ENCODE assay signal across 26 mouse cellular contexts in the genomic region with DNA sequence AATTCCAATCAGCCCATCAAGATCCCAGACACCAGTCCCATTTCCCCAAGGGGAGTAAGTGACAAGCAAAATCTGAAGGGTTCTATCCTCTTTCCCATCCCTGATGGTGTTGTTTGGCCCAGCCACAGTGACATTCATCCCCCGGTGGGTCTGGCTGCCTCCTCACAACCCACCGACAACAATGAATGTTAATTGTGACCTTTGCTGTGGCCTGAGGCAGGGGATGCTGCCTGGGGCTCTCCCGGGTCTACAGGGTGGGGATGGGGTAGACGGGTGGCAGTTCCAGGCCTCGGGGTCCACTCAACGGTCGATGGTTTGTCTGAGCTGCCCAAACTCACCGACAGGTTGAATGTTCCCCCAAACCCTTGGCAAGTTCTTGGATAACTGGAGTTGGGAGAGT. TPM values are rescaled to one million over a fixed set of nuclear protein-coding genes. Genes with fewer than 3 reads are reported as not detected.
DNase-seq lines count a peak whose midpoint lies in the region; ATAC-seq and TF ChIP-seq lines count a peak whose summit lies in the region.
"Had no signal": no experiment of that assay in that cellular context is flagged by ENCODE, and none has a peak within 500 bp of the region (broad histone marks: within the 10 kb centered on the region; RNA-seq: fewer than 3 reads in every experiment).

No protein-coding gene starts in this region.

- H3K27me3 ChIP-seq in forebrain, embryonic 14.5 days (replicated peaks; ENCODE audit: control insufficient read depth, insufficient read depth, low read length), result no peaks in the 10 kb centered on the region
- H3K27me3 ChIP-seq in forebrain, embryonic 13.5 days, result no peaks in the 10 kb centered on the region
- no peaks in the 10 kb centered on the region for H3K27me3 ChIP-seq in midbrain, embryonic 10.5 days (ENCODE audit: low read depth, poor library complexity, severe bottlenecking)
- H3K27me3 ChIP-seq in midbrain, postnatal 0 days (ENCODE audit: insufficient read depth, low read length), result no peaks in the 10 kb centered on the region
- H3K27me3 ChIP-seq in midbrain, embryonic 14.5 days (ENCODE audit: control insufficient read depth, insufficient read depth, low read length), result no peaks in the 10 kb centered on the region
- H3K27me3 ChIP-seq: embryonic facial prominence, embryonic 13.5 days; stomach, embryonic 15.5 days had no signal

- no peak for ATAC-seq in forebrain, embryonic 14.5 days
- no peak for ATAC-seq in forebrain, embryonic 13.5 days
- ATAC-seq in midbrain, postnatal 0 days (ENCODE audit: low FRiP score), result no peak
- no peak for ATAC-seq in midbrain, embryonic 14.5 days (ENCODE audit: low FRiP score, low TSS enrichment)
- ATAC-seq: CD4-positive, CD25-positive, alpha-beta regulatory T cell, adult 4 months; liver, postnatal 0 days had no signal

- in situ Hi-C loops in ES-E14 (cut with MboI; ENCODE audit: low sequenced_read_pairs in 2 of 2, unreplicated experiment in 2 of 2), result no loop called here

- H3K27ac ChIP-seq in forebrain, embryonic 14.5 days (ENCODE audit: low read depth, low read length), result no peak overlapping the region
- H3K27ac ChIP-seq in forebrain, embryonic 13.5 days, result no peak overlapping the region
- H3K27ac ChIP-seq in midbrain, embryonic 10.5 days (replicated peaks), result 0 out of 2 replicates have a peak overlapping the region, but pooled peaks have one; percentile 42
- H3K27ac ChIP-seq in midbrain, postnatal 0 days (ENCODE audit: low read depth, low read length), result no peak overlapping the region
- H3K27ac ChIP-seq in ES-E14 (ENCODE audit: insufficient read depth, low read depth, low read length, poor library complexity, severe bottlenecking), result peak overlapping the region; percentile 40; the same call in 1 of the 2 replicates
- H3K27ac ChIP-seq in midbrain, embryonic 14.5 days (replicated peaks; ENCODE audit: low read depth, low read length), result no peak overlapping the region
- H3K27ac ChIP-seq: embryonic facial prominence, embryonic 13.5 days; gastrocnemius, adult 2 months; stomach, embryonic 15.5 days had no signal

- peak overlapping the region; percentile 79; the same call in 1 of the 2 replicates for H3K9ac ChIP-seq in forebrain, embryonic 14.5 days (ENCODE audit: low read length)
- H3K9ac ChIP-seq in forebrain, embryonic 13.5 days, result no peak overlapping the region
- no peak overlapping the region for H3K9ac ChIP-seq in midbrain, postnatal 0 days (replicated peaks; ENCODE audit: low read length, poor library complexity, severe bottlenecking)
- peak overlapping the region; percentile 54; the same call in 1 of the 2 replicates for H3K9ac ChIP-seq in ES-E14 (ENCODE audit: insufficient read depth, low read depth, low read length, poor library complexity, severe bottlenecking)
- H3K9ac ChIP-seq in midbrain, embryonic 14.5 days (replicated peaks; ENCODE audit: low read length), result no peak overlapping the region; the same call in 1 of the 2 replicates
- H3K9ac ChIP-seq: embryonic facial prominence, embryonic 13.5 days; liver, postnatal 0 days; stomach, embryonic 15.5 days had no signal

- DNase-seq in forebrain, embryonic 14.5 days (ENCODE audit: low spot score), result no peak
- DNase-seq in midbrain, embryonic 10.5 days (ENCODE audit: low spot score), result no peak
- DNase-seq in midbrain, postnatal 0 days (ENCODE audit: low spot score), result no peak
- no peak for DNase-seq in ES-E14 (ENCODE audit: low read depth, low spot score)
- no peak for DNase-seq in midbrain, embryonic 14.5 days
- DNase-seq in cerebellum, postnatal 4 days (ENCODE audit: low spot score in 2 of 2), result no peak
- DNase-seq: adrenal gland, adult 2 months; cerebellum, adult 9-10 months; gastrocnemius, adult 2 months; heart, postnatal 10 days; kidney, adult 18-20 months; kidney, postnatal 25 days; liver, postnatal 0 days; lung, postnatal 10 days; right cerebral cortex, postnatal 25 days; thymus, adult 18-20 months had no signal

- peaks cover 33% of the 10 kb centered on the region for H3K36me3 ChIP-seq in forebrain, embryonic 14.5 days (ENCODE audit: control insufficient read depth, insufficient read depth, low read length)
- H3K36me3 ChIP-seq in forebrain, embryonic 13.5 days (ENCODE audit: poor library complexity, severe bottlenecking), result peaks cover 50% of the 10 kb centered on the region
- peaks cover 59% of the 10 kb centered on the region for H3K36me3 ChIP-seq in midbrain, embryonic 10.5 days
- peaks cover 9% of the 10 kb centered on the region for H3K36me3 ChIP-seq in midbrain, postnatal 0 days (ENCODE audit: insufficient read depth, low read length)
- peaks cover 10% of the 10 kb centered on the region for H3K36me3 ChIP-seq in ES-E14 (ENCODE audit: control insufficient read depth, insufficient read depth, low read length, poor library complexity, severe bottlenecking)
- H3K36me3 ChIP-seq in midbrain, embryonic 14.5 days (ENCODE audit: control insufficient read depth, insufficient read depth, low read length), result peaks cover 28% of the 10 kb centered on the region

- TF ChIP-seq CTCF in midbrain, postnatal 0 days (IDR thresholded peaks at IDR 0.05), result no peak

- 88% methylated on average over 8 of the region's 8 CpGs for WGBS in forebrain, embryonic 14.5 days
- 88% methylated on average over 8 of the region's 8 CpGs for WGBS in forebrain, embryonic 13.5 days
- WGBS in midbrain, embryonic 10.5 days, result 80% methylated on average over 8 of the region's 8 CpGs
- 81% methylated on average over 8 of the region's 8 CpGs for WGBS in midbrain, postnatal 0 days
- 70% methylated on average over 8 of the region's 8 CpGs for WGBS in midbrain, embryonic 14.5 days

- H3K9me3 ChIP-seq in forebrain, embryonic 14.5 days (replicated peaks; ENCODE audit: control insufficient read depth, low read length), result no peaks in the 10 kb centered on the region
- H3K9me3 ChIP-seq in forebrain, embryonic 13.5 days (replicated peaks), result no peaks in the 10 kb centered on the region
- no peaks in the 10 kb centered on the region for H3K9me3 ChIP-seq in midbrain, embryonic 10.5 days (replicated peaks)
- no peaks in the 10 kb centered on the region for H3K9me3 ChIP-seq in midbrain, postnatal 0 days (ENCODE audit: low read length)
- H3K9me3 ChIP-seq in ES-E14 (ENCODE audit: control insufficient read depth, insufficient read depth, low read depth, low read length), result no peaks in the 10 kb centered on the region
- no peaks in the 10 kb centered on the region for H3K9me3 ChIP-seq in midbrain, embryonic 14.5 days (ENCODE audit: control insufficient read depth, low read length)
- H3K9me3 ChIP-seq: embryonic facial prominence, embryonic 13.5 days; stomach, embryonic 15.5 days had no signal

- H3K4me3 ChIP-seq in forebrain, embryonic 14.5 days (ENCODE audit: low read depth, low read length), result no peak overlapping the region
- H3K4me3 ChIP-seq in forebrain, embryonic 13.5 days, result no peak overlapping the region
- H3K4me3 ChIP-seq in midbrain, embryonic 10.5 days, result no peak overlapping the region
- H3K4me3 ChIP-seq in midbrain, postnatal 0 days (ENCODE audit: low read depth, low read length), result no peak overlapping the region
- no peak overlapping the region; a peak in 1 of 4 replicates for H3K4me3 ChIP-seq in ES-E14 (ENCODE audit: insufficient read depth in 1 of 2, low read depth in 1 of 2, low read length in 2 of 2, poor library complexity in 1 of 2, severe bottlenecking in 1 of 2)
- no peak overlapping the region for H3K4me3 ChIP-seq in midbrain, embryonic 14.5 days (replicated peaks; ENCODE audit: low read depth, low read length)
- H3K4me3 ChIP-seq: embryonic facial prominence, embryonic 13.5 days; gastrocnemius, adult 2 months; stomach, embryonic 15.5 days had no signal

- no peak overlapping the region for H3K4me2 ChIP-seq in forebrain, embryonic 14.5 days (ENCODE audit: low read length)
- H3K4me2 ChIP-seq in forebrain, embryonic 13.5 days, result no peak overlapping the region
- H3K4me2 ChIP-seq in midbrain, postnatal 0 days (ENCODE audit: low read depth, low read length, poor library complexity, severe bottlenecking), result no peak overlapping the region
- H3K4me2 ChIP-seq in midbrain, embryonic 14.5 days (ENCODE audit: low read length), result 0 out of 2 replicates have a peak overlapping the region, but pooled peaks have one; percentile 86
- H3K4me2 ChIP-seq: embryonic facial prominence, embryonic 13.5 days; heart, embryonic 11.5 days; stomach, embryonic 15.5 days had no signal

- peaks cover 32% of the 10 kb centered on the region for H3K4me1 ChIP-seq in forebrain, embryonic 14.5 days (ENCODE audit: control insufficient read depth, insufficient read depth, low read length)
- peaks cover 62% of the 10 kb centered on the region for H3K4me1 ChIP-seq in forebrain, embryonic 13.5 days
- peaks cover 60% of the 10 kb centered on the region for H3K4me1 ChIP-seq in midbrain, embryonic 10.5 days
- peaks cover 26% of the 10 kb centered on the region for H3K4me1 ChIP-seq in midbrain, postnatal 0 days (ENCODE audit: insufficient read depth, low read length)
- peaks cover 18 to 35% of the 10 kb centered on the region in 2 experiments for H3K4me1 ChIP-seq in ES-E14 (ENCODE audit: control insufficient read depth in 2 of 2, insufficient read depth in 2 of 2, low read length in 2 of 2, poor library complexity in 1 of 2)
- peaks cover 46% of the 10 kb centered on the region for H3K4me1 ChIP-seq in midbrain, embryonic 14.5 days (ENCODE audit: control insufficient read depth, insufficient read depth, low read length)

RNA-seq across cellular contexts. Expression of gene Nanos3, which starts 6.4 kb away (rescaled TPM):
- 4.5 and 8.3 TPM in 2 replicates for polyA plus RNA-seq in forebrain, embryonic 14.5 days (2014; fragmentation: Nextera tagmentation; extraction: Ambion mirVana)
- 4.7 and 6.5 TPM in 2 replicates for polyA plus RNA-seq in forebrain, embryonic 13.5 days (2015; fragmentation: Nextera tagmentation; extraction: Ambion mirVana)
- 3.0 and 5.6 TPM in 2 replicates for polyA plus RNA-seq in midbrain, embryonic 10.5 days (2016; fragmentation: Nextera tagmentation; extraction: Ambion mirVana)
- 0.27 and 4.6 TPM in 2 replicates for total RNA-seq in midbrain, postnatal 0 days (2014; rRNA removed)
- polyA plus RNA-seq in midbrain, postnatal 0 days (2015; fragmentation: Nextera tagmentation; extraction: Ambion mirVana), result 14.0 and 15.3 TPM in 2 replicates
- 7.0 and 9.9 TPM in 2 replicates for total RNA-seq in ES-E14 (2012; rRNA removed)
- polyA plus RNA-seq in midbrain, embryonic 14.5 days (2014; fragmentation: Nextera tagmentation; extraction: Ambion mirVana), result 9.4 and 11.7 TPM in 2 replicates
- total RNA-seq: gastrocnemius, adult 2 months; liver, adult 2 months had no signal
- polyA plus RNA-seq: liver, adult 2 months; spleen, adult 2 months had no signal

RNA-seq across cellular contexts. Expression of gene 4930432K21Rik, which starts 30.8 kb away (rescaled TPM):
- 1.7 and 2.3 TPM in 2 replicates for polyA plus RNA-seq in forebrain, embryonic 14.5 days (2014; fragmentation: Nextera tagmentation; extraction: Ambion mirVana)
- polyA plus RNA-seq in forebrain, embryonic 13.5 days (2015; fragmentation: Nextera tagmentation; extraction: Ambion mirVana), result 2.2 and 2.3 TPM in 2 replicates
- polyA plus RNA-seq in midbrain, embryonic 10.5 days (2016; fragmentation: Nextera tagmentation; extraction: Ambion mirVana), result 2.4 TPM in 2 replicates
- 5.6 and 5.7 TPM in 2 replicates for total RNA-seq in midbrain, postnatal 0 days (2014; rRNA removed)
- 2.2 and 2.4 TPM in 2 replicates for polyA plus RNA-seq in midbrain, postnatal 0 days (2015; fragmentation: Nextera tagmentation; extraction: Ambion mirVana)
- total RNA-seq in ES-E14 (2012; rRNA removed), result 4.9 TPM in 2 replicates
- 1.8 and 1.9 TPM in 2 replicates for polyA plus RNA-seq in midbrain, embryonic 14.5 days (2014; fragmentation: Nextera tagmentation; extraction: Ambion mirVana)
- total RNA-seq: liver, adult 2 months had no signal

RNA-seq across cellular contexts. Expression of gene Cc2d1a, which starts 30.9 kb away (rescaled TPM):
- 14.7 and 21.7 TPM in 2 replicates for polyA plus RNA-seq in forebrain, embryonic 14.5 days (2014; fragmentation: Nextera tagmentation; extraction: Ambion mirVana)
- 18.6 and 24.1 TPM in 2 replicates for polyA plus RNA-seq in forebrain, embryonic 13.5 days (2015; fragmentation: Nextera tagmentation; extraction: Ambion mirVana)
- polyA plus RNA-seq in midbrain, embryonic 10.5 days (2016; fragmentation: Nextera tagmentation; extraction: Ambion mirVana), result 14.0 and 18.1 TPM in 2 replicates
- total RNA-seq in midbrain, postnatal 0 days (2014; rRNA removed), result 86.1 and 101 TPM in 2 replicates
- 65.9 and 70.7 TPM in 2 replicates for polyA plus RNA-seq in midbrain, postnatal 0 days (2015; fragmentation: Nextera tagmentation; extraction: Ambion mirVana)
- 17.7 and 18.9 TPM in 2 replicates for total RNA-seq in ES-E14 (2012; rRNA removed)
- polyA plus RNA-seq in midbrain, embryonic 14.5 days (2014; fragmentation: Nextera tagmentation; extraction: Ambion mirVana), result 28.9 and 33.1 TPM in 2 replicates

RNA-seq across cellular contexts. Expression of gene Podnl1, which starts 52.8 kb away (rescaled TPM):
- polyA plus RNA-seq in forebrain, embryonic 14.5 days (2014; fragmentation: Nextera tagmentation; extraction: Ambion mirVana), result 0.22 and 0.23 TPM in 2 replicates
- polyA plus RNA-seq in forebrain, embryonic 13.5 days (2015; fragmentation: Nextera tagmentation; extraction: Ambion mirVana), result 0.24 and 0.27 TPM in 2 replicates
- polyA plus RNA-seq in midbrain, embryonic 10.5 days (2016; fragmentation: Nextera tagmentation; extraction: Ambion mirVana), result 0.09 and 0.14 TPM in 2 replicates
- total RNA-seq in midbrain, postnatal 0 days (2014; rRNA removed), result 0.05 and 0.19 TPM in 2 replicates
- polyA plus RNA-seq in midbrain, postnatal 0 days (2015; fragmentation: Nextera tagmentation; extraction: Ambion mirVana), result 0.38 and 0.56 TPM in 2 replicates
- total RNA-seq in ES-E14 (2012; rRNA removed), result 1.5 and 2.0 TPM in 2 replicates
- 0.63 and 0.68 TPM in 2 replicates for polyA plus RNA-seq in midbrain, embryonic 14.5 days (2014; fragmentation: Nextera tagmentation; extraction: Ambion mirVana)
- total RNA-seq: gastrocnemius, adult 2 months; layer of hippocampus, adult 8-10 months; left cerebral cortex, postnatal 25 days; liver, adult 2 months; megakaryocyte progenitor cell, adult 5-6 weeks had no signal
- polyA plus RNA-seq: liver, postnatal 0 days had no signal

RNA-seq across cellular contexts. Expression of gene Zswim4, which starts 58.3 kb away (rescaled TPM):
- polyA plus RNA-seq in forebrain, embryonic 14.5 days (2014; fragmentation: Nextera tagmentation; extraction: Ambion mirVana), result 22.6 and 26.9 TPM in 2 replicates
- 43.1 and 44.0 TPM in 2 replicates for polyA plus RNA-seq in forebrain, embryonic 13.5 days (2015; fragmentation: Nextera tagmentation; extraction: Ambion mirVana)
- polyA plus RNA-seq in midbrain, embryonic 10.5 days (2016; fragmentation: Nextera tagmentation; extraction: Ambion mirVana), result 30.4 and 39.5 TPM in 2 replicates
- total RNA-seq in midbrain, postnatal 0 days (2014; rRNA removed), result 37.7 and 41.8 TPM in 2 replicates
- polyA plus RNA-seq in midbrain, postnatal 0 days (2015; fragmentation: Nextera tagmentation; extraction: Ambion mirVana), result 11.8 and 11.9 TPM in 2 replicates
- 22.1 and 24.6 TPM in 2 replicates for total RNA-seq in ES-E14 (2012; rRNA removed)
- 28.7 and 35.6 TPM in 2 replicates for polyA plus RNA-seq in midbrain, embryonic 14.5 days (2014; fragmentation: Nextera tagmentation; extraction: Ambion mirVana)

Comparison
In these comparisons a context has a peak if more than half of its experiments do, and no peak if none do; other contexts are left out.
1. H3K27ac ChIP-seq: peak in midbrain, embryonic 10.5 days (single experiment) and ES-E14 (single experiment); none in forebrain, embryonic 14.5 days (single experiment), forebrain, embryonic 13.5 days (single experiment), midbrain, postnatal 0 days (single experiment) and midbrain, embryonic 14.5 days (single experiment).
2. H3K9ac ChIP-seq: peak in forebrain, embryonic 14.5 days (single experiment) and ES-E14 (single experiment); none in forebrain, embryonic 13.5 days (single experiment), midbrain, postnatal 0 days (single experiment) and midbrain, embryonic 14.5 days (single experiment).